Mouse (Mus musculus) bone marrow, adult 2 months (tissue): ENCODE data around the gene Sult1a1. TPM values are rescaled to one million over a fixed set of nuclear protein-coding genes. Genes with fewer than 3 reads are reported as not detected.

ENCODE experiments used
- H3K27ac ChIP-seq: fragments of 200-500 bp; 2 replicates; pipeline ENCODE4 v1.5.1; 2012; ENCODE audit warnings: low read depth, mild to moderate bottlenecking, control low read depth, inconsistent platforms, low read length; ENCODE audit not compliant: control insufficient read depth, poor library complexity, insufficient read depth
- H3K4me1 ChIP-seq: fragments of 200-500 bp; 2 replicates; pipeline ENCODE4 v1.6.1; 2011; ENCODE audit warnings: low read length; ENCODE audit not compliant: control insufficient read depth, insufficient read depth
- H3K4me3 ChIP-seq: fragments of 200-500 bp; replicated peaks from 2 replicates; pipeline ENCODE3; 2011; ENCODE audit warnings: mild to moderate bottlenecking, low read depth, low read length, control low read depth; ENCODE audit not compliant: control insufficient read depth
- CTCF ChIP-seq: fragments of 200-500 bp; IDR thresholded peaks from 2 replicates; pipeline ENCODE4 v1.5.1; 2011; ENCODE audit warnings: low read length, control low read depth; ENCODE audit not compliant: control insufficient read depth, insufficient read depth
- POLR2A ChIP-seq: fragments of 200-500 bp; IDR thresholded peaks from 2 replicates; pipeline ENCODE4 v1.6.1; 2011; ENCODE audit warnings: low read depth, mild to moderate bottlenecking, control low read depth, low read length, borderline replicate concordance; ENCODE audit not compliant: control insufficient read depth
- WGBS: fragments of 180-500 bp; shearing (Covaris S2); methylation state at CpG from one replicate; pipeline ENCODE4 v1.1.7; 2018; 5-methylcytosine and 5-hydroxymethylcytosine counted together
- polyA plus RNA-seq: library from polyadenylated mRNA; stranded (reverse); fragments of >200 nt; gene quantifications from 2 replicates; pipeline ENCODE4 v1.2.4, GENCODE M21; 2011; ENCODE audit warnings: low replicate concordance; ENCODE audit not compliant: missing spikeins, insufficient read depth, insufficient read length

The Sult1a1 gene
- polyA plus RNA-seq, 1 experiment = 34.1 TPM

DNA sequence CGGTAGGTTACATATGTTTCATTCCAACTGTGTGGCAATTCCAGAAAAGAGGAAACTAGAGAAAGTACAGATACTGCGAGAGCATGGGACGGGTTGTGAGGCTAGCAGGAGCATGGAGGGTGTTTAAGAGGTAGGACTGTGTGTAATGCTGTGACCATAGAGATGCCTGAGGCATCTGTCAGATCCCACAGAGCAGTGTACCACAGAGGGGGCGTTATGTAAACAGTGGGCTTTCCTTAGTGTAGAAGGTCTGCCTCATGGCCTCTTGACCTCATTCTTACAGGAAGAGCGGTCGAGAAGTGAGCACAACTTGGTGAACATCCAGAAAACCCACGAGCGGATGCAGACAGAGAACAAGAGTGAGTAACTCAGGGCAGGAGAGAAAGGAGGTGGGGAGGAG lies 12.6 kb downstream of the Sult1a1 start:
- Histone ChIP-seq H3K4me3 (no peak overlapping the region), H3K4me1 (peaks cover 8% of the 10 kb centered on the region; the same call in 1 of the 2 replicates), H3K27ac (no peak overlapping the region)
- TF ChIP-seq CTCF (no peak), POLR2A (no peak)
- 43% methylated on average over 8 of the region's 8 CpGs for WGBS

DNA sequence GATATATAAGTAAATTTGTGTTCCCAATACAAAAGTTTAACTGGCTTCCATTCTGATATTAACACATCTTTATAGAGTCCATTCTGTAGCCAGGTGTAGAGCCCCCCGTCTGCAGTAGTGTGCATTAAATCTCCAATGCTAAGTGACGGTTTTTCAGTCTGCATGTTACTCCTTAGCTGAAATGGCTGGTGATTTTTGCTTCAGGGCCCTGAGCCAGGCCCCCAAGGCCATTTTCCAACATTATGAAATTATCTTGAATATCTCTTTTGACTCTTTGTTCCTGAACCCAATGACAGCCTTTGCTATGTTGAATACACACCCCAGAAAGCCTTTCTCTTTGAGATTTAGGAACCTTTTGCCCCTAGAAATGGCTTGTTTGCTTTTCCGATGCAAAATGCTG lies 16.5 kb downstream of the Sult1a1 start:
- Histone ChIP-seq H3K27ac (no peak overlapping the region), H3K4me3 (no peak overlapping the region), H3K4me1 (peaks cover 1% of the 10 kb centered on the region; the same call in 1 of the 2 replicates)
- no peak for TF ChIP-seq POLR2A
- TF ChIP-seq CTCF = no peak
- 81% methylated on average over 3 of the region's 3 CpGs for WGBS

DNA sequence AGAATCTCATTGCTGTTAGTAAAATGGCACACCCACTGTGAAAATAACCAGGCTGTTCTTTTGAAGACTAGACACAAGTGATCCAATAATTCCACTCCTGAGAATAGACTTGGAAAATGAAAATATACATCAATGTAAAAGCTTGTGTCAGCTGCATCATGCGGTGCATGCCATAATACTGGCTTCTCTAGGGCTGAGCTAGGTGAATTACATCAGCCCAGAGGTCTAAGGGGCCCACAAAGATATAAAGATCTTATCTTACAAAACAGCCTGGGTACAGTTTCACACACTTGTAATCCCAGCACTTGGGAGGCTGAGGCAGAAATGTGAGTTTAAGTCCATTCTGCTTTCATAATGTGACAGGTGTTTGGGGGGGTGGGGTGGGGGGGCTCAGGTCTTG lies 18.7 kb downstream of the Sult1a1 start:
- Histone ChIP-seq H3K4me1 (no peaks in the 10 kb centered on the region; the same call in 1 of the 2 replicates), H3K4me3 (no peak overlapping the region), H3K27ac (no peak overlapping the region)
- WGBS = 77% methylated on average over 1 of the region's 1 CpGs
- no peak for TF ChIP-seq POLR2A
- no peak for TF ChIP-seq CTCF

DNA sequence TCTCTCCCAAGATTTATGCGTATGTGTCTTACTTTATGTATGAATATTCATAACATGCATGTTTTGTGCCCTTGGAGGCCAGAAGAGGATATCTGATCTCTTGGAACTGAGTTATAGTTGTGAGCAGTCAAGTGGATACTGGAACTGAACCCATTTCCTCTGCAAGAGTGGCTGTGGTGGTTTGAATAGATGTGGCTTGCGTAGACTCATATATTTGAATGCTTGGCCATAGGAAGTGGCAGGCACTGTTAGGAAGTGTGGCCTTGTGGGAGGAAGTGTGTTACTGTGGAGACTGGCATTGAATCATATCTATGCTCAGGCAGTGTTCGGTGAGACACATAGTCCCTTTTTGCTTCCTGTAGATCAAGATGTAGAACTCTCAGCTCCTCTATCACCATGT lies 20.5 kb downstream of the Sult1a1 start:
- WGBS = 30% methylated on average over 3 of the region's 3 CpGs
- H3K4me3 ChIP-seq = no peak overlapping the region

DNA sequence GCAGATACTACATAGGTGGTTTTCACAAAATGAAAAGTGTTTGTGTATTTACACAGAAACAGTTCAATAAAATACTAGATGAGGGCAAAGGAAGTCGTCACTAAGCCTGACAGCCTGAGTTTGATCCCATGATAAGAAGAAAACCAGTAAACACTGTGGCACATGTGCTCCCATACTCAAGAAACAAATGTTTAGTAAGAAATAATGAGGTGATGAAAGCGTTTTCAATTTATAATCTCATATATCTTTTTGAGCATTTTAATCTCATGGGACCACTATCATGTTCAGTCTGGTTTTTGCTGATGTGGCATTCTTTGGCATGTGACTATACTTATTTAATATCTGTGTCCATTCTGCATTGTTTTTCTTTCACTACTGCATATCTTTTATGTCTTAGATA lies 22.2 kb downstream of the Sult1a1 start:
- Histone ChIP-seq H3K4me3 (no peak overlapping the region), H3K27ac (no peak overlapping the region), H3K4me1 (no peaks in the 10 kb centered on the region; the same call in 1 of the 2 replicates)
- WGBS = 52% methylated on average over 2 of the region's 2 CpGs
- no peak for TF ChIP-seq POLR2A
- no peak for TF ChIP-seq CTCF

More for the DNA sequence above, 20.5 kb downstream of the Sult1a1 start:
- Histone ChIP-seq H3K27ac (peak overlapping the region; percentile 28; the same call in 1 of the 2 replicates), H3K4me1 (no peaks in the 10 kb centered on the region; the same call in 1 of the 2 replicates)
- no peak for TF ChIP-seq CTCF
- TF ChIP-seq POLR2A = no peak

DNA sequence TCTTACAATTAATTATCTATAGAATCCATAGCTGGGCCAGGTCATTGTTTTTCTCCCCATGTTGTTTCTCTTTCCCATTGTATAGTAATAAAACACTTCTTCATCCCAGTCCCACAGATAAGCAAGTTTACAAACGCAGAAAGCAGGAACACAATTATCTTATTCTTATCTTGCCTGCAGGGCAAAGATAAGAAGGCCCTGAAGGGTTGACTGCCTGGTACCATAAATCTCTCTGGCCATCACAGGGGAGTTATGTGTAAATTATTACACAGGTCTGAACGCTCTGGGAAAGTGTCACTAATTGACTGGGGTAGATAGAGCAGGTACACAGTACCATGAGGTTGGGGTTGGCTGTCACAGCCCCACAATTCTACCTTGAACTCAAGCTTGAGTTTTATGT lies 25.4 kb downstream of the Sult1a1 start:
- H3K27ac ChIP-seq = no peak overlapping the region
- TF ChIP-seq POLR2A (no peak), CTCF (no peak)
- 50% methylated on average over 2 of the region's 2 CpGs for WGBS
- no peaks in the 10 kb centered on the region; the same call in 1 of the 2 replicates for H3K4me1 ChIP-seq
- no peak overlapping the region for H3K4me3 ChIP-seq

DNA sequence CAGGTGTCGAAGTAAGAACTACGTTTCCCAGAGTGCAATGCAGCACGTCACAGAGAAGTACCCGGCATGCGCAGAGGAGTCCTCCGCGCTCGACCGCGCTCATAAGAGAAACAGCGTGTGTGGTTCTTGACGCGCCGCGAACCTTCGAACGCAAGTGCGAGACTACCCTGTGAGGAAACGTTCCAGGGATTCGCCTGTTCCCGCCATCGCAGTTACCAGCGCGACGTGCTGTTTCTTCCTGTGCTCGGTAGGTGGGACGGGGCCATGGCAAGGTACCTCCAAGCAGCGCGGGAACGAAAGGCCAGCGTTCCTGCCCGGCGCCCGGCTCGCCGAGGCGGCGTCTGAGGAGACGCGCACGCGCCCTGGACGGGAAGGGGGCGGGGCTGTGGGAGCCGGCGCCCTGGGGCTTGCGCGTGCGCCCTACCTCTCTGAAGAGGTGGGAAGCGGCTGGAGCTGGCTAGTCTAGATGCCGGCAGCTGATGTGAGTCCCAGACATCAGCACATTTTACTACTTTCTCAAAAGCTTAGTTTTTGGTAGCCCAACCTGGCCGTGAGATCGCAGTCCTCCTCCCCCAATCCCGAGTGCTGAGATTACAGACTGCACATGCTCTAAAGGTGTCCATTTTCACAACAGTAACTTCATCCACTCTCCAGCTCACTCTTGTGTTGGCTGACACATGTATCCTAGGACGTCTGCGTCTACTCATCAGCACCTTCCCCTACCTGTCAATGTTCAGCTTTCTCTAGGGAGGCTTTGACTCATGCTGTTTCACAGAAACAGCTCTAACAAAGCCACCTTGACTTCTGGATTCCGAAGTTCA lies 26.8 kb downstream of the Sult1a1 start, which contains the start of gene Sgf29:
Gene Sgf29 (plus strand): TSS at position 79 of the 821 bp plus-strand sequence.
- WGBS = 1% methylated on average over 57 of the region's 57 CpGs
- Histone ChIP-seq H3K4me1 (no peaks in the 10 kb centered on the region; the same call in 1 of the 2 replicates), H3K27ac (peak within 1 kb of the TSS; percentile 97), H3K4me3 (peak within 1 kb of the TSS; percentile 96)
- TF ChIP-seq POLR2A (peak; percentile 94), CTCF (no peak)

DNA sequence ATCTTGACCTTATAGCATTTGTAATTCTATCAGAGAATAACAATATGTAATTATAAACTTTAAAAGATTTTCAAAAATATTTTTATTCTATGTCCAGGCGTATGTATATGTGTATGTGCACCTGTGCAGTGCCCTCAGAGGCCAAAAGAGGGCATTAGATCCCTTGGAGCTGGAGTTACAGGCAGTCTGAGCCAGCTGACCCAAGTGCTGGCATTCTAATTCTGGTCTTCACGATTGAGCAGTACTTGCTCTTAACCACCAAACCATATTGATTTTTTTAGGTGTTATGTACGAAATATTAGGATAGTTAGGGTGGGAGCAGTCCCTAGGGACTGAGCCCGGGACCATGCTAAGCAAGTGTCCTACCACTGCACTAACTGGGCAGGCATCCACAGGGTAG lies 27.7 kb downstream of the Sult1a1 start:
- TF ChIP-seq POLR2A (no peak), CTCF (0 out of 2 replicates have a peak, but pooled peaks have one; percentile 20)
- no peak overlapping the region for H3K4me3 ChIP-seq
- no peak overlapping the region for H3K27ac ChIP-seq
- WGBS = 73% methylated on average over 4 of the region's 4 CpGs
- H3K4me1 ChIP-seq = no peaks in the 10 kb centered on the region; the same call in 1 of the 2 replicates
